Mouse (Mus musculus): ENCODE measurements around the gene Cd320. TPM values are rescaled to one million over a fixed set of nuclear protein-coding genes. Genes with fewer than 3 reads are reported as not detected.
A peak's percentile ranks its signal among the peaks of the same experiment; 100 is the strongest.
"Not testable (repeated sequence)": the region's sequence is repeated elsewhere in the genome, so short reads cannot be mapped to it uniquely, and the experiment has no call there.

Gene Cd320
- polyA plus RNA-seq, 1 experiment, result 4.4 TPM

DNA sequence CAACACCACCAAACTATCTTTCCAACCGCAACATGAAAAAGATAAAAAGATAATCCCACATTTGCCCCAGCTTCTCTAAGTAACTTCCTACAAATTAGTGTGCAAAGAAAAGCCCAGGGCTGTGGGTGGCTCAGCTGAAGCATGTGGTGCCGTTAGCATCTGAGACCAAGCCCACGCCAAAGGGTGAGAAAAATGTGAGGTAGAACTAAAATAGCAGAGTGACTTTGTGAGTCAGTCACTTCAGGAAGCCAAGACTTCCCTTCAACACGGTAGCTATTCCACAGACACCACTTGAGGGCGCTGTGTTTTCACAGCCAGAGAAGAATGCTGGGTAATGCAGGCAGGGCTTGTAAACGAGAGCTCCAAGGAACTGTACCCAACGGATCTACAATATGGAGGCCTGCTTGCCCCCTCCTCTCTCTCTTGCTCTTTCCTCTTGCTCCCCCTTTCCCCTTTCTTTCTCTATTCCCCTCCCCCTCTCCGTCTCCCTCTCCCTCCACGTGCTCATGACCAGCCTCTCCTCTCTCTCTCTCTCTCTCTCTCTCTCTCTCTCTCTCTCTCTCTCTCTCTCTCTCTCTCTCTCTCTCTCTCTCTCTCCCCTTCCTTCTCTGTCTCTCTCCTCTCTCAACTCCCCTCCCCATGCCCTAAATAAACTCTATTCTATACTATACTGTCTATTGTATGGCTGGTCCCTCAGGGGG, 22.6 kb downstream of the Cd320 start:
- TF ChIP-seq POLR2A (IDR thresholded peaks at IDR 0.05; ENCODE audit: borderline replicate concordance, low read depth, low read length), result no peak
- TF ChIP-seq CTCF (IDR thresholded peaks at IDR 0.05; ENCODE audit: low read depth, low read length), result peak; percentile 83
- Histone ChIP-seq H3K4me3 (ENCODE audit: insufficient read depth, low read length) (peak overlapping the region; percentile 26; the same call in 1 of the 2 replicates), H3K27ac (ENCODE audit: insufficient read depth, low read depth, low read length) (no peak overlapping the region)

DNA sequence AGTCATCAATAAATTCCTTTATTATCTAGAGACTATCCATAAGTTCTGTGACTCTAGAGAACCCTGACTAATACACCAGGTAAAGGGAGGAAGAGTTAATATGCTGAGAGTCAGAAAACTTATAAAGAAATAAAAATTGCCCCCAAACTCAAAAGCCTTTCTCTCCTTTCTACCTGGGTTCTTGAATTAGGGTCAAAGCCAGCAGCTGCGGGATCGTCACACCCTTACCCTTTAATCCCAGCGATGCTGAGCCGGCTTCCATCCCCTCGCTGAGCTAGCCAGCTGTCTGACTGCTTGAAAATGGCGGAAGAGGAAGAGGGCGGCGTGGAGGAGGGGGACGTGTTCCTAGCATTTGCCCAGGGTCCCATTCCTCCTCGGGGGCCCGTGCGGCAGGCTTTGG, 30.6 kb downstream of the Cd320 start, which contains the start of gene Gm7029:
Gm7029 (plus strand) TSS at position 301 of the 400 bp plus-strand sequence.
- H3K4me3 ChIP-seq (ENCODE audit: insufficient read depth, low read length); H3K4me1 ChIP-seq (ENCODE audit: control insufficient read depth, insufficient read depth, low read length); H3K27ac ChIP-seq (ENCODE audit: insufficient read depth, low read depth, low read length): not testable (repeated sequence)

More for the DNA sequence above, 22.6 kb downstream of the Cd320 start:
- peaks cover 8% of the 10 kb centered on the region for H3K4me1 ChIP-seq (ENCODE audit: control insufficient read depth, insufficient read depth, low read length)

DNA sequence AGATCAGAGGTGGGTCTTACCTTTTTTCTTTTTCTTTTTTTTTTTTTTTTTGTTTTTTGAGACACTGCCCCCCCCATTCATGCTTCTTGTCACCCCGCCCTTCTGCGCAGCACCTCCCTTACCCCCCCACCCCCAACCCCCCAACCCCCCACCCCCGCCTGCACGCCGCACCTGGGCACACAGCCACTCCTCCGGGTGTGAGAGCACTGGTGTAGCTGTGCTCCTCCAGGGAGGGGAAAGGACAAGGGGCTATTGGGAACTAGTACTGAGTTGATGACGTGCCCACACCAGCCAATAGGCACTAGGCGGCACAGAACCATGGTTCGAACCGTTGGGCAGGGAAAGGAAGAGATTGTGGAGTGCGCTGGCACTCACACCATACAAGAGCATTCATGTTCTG, 31.5 kb downstream of the Cd320 start:
- Histone ChIP-seq H3K27ac (ENCODE audit: insufficient read depth, low read depth, low read length) (no peak overlapping the region), H3K4me1 (ENCODE audit: control insufficient read depth, insufficient read depth, low read length) (no peaks in the 10 kb centered on the region), H3K4me3 (ENCODE audit: insufficient read depth, low read length) (no peak overlapping the region)
- TF ChIP-seq POLR2A (IDR thresholded peaks at IDR 0.05; ENCODE audit: borderline replicate concordance, low read depth, low read length) (no peak), CTCF (IDR thresholded peaks at IDR 0.05; ENCODE audit: low read depth, low read length) (no peak)

GRCm38 (mm10) chr17:33875797-33876196, 32.9 kb downstream of the Cd320 start:
- not testable (repeated sequence) for H3K4me3 ChIP-seq (ENCODE audit: insufficient read depth, low read length); H3K27ac ChIP-seq (ENCODE audit: insufficient read depth, low read depth, low read length); H3K4me1 ChIP-seq (ENCODE audit: control insufficient read depth, insufficient read depth, low read length)

GRCm38 (mm10) chr17:33884320-33884719, 41.4 kb downstream of the Cd320 start:
- not testable (repeated sequence) for H3K4me3 ChIP-seq (ENCODE audit: insufficient read depth, low read length); H3K27ac ChIP-seq (ENCODE audit: insufficient read depth, low read depth, low read length)
- peaks cover 11% of the 10 kb centered on the region for H3K4me1 ChIP-seq (ENCODE audit: control insufficient read depth, insufficient read depth, low read length)

- not testable (repeated sequence) for H3K27ac ChIP-seq (ENCODE audit: insufficient read depth, low read depth, low read length); H3K4me3 ChIP-seq (ENCODE audit: insufficient read depth, low read length)
- H3K4me1 ChIP-seq (ENCODE audit: control insufficient read depth, insufficient read depth, low read length), result peaks cover 11% of the 10 kb centered on the region
Measured at GRCm38 (mm10) chr17:33887802-33888201, 44.9 kb downstream of the Cd320 start.

GRCm38 (mm10) chr17:33888230-33888629, 45.3 kb downstream of the Cd320 start:
- H3K27ac ChIP-seq (ENCODE audit: insufficient read depth, low read depth, low read length); H3K4me3 ChIP-seq (ENCODE audit: insufficient read depth, low read length): not testable (repeated sequence)

DNA sequence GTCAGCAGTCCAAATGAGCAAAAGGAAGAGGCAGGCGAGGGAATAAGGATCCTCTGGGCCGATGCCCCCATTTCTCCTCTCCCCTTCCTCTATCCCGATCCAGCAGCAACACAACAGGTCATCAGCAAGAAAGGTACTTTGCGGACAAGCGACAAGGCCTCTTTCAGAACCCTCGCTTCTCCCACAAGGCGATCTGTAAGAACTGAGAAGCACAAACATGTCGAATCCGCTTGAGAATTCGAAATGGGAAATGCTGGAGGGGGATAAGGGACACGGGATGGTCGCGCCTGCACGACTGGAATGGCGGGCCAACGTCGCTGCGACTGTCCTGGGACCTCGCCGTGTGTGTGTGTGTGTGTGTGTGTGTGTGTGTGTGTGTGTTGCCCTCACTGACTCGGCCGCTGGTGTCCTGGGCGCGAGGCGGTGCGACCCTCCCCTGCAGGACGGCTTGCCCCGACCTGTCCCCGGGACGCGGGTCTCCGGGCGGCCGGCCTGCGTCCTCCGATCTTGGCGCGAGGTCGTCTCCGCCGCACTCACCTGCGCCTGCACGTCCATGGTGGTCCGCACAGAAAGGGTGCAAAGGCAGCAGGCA, 47.1 kb downstream of the Cd320 start:
- Histone ChIP-seq H3K4me1 (ENCODE audit: control insufficient read depth, insufficient read depth, low read length) (peaks cover 11% of the 10 kb centered on the region), H3K4me3 (ENCODE audit: insufficient read depth, low read length) (peak overlapping the region; percentile 74), H3K27ac (ENCODE audit: insufficient read depth, low read depth, low read length) (peak overlapping the region; percentile 52)

More at GRCm38 (mm10) chr17:33888230-33888629, 45.3 kb downstream of the Cd320 start:
- H3K4me1 ChIP-seq (ENCODE audit: control insufficient read depth, insufficient read depth, low read length), result peaks cover 11% of the 10 kb centered on the region

DNA sequence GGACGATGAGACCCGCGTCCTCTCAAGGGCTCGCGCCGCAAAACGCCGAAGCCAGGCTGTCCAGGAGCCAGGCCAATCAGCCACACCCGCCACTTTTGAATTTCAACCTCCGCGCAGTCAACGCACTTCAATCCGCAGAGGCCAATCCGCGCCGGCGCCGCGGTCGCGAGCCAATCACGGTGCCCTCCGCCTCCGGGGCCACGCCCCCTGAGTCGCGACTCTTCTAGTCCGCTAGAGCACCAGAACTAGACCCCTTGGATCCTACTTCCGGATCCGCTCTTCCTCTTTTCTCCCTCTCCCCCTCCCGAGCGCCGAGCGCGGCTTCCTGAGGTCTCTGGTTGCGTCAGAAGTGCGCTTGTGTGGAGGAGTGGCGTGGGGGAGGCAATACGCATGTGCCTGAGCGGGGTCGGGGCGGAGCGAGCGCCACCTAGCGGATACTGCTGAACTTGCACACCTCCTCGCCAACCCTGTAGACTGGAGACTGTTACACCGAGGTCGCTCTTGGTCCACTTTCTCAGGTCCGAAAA, 47.7 kb downstream of the Cd320 start, which contains the start of gene Kifc1:
Kifc1 (minus strand) TSS at position 129 of the 527 bp plus-strand sequence.
- Histone ChIP-seq H3K4me1 (ENCODE audit: control insufficient read depth, insufficient read depth, low read length) (peaks cover 11% of the 10 kb centered on the region), H3K4me3 (ENCODE audit: insufficient read depth, low read length) (peak within 1 kb of the TSS; percentile 74), H3K27ac (ENCODE audit: insufficient read depth, low read depth, low read length) (peak within 1 kb of the TSS; percentile 52)
- no peak for TF ChIP-seq POLR2A (IDR thresholded peaks at IDR 0.05; ENCODE audit: borderline replicate concordance, low read depth, low read length)
- peak; percentile 55 for TF ChIP-seq CTCF (IDR thresholded peaks at IDR 0.05; ENCODE audit: low read depth, low read length)

- H3K4me3 ChIP-seq (ENCODE audit: insufficient read depth, low read length), result no peak overlapping the region
- peaks cover 11% of the 10 kb centered on the region for H3K4me1 ChIP-seq (ENCODE audit: control insufficient read depth, insufficient read depth, low read length)
- TF ChIP-seq POLR2A (IDR thresholded peaks at IDR 0.05; ENCODE audit: borderline replicate concordance, low read depth, low read length) (no peak), CTCF (IDR thresholded peaks at IDR 0.05; ENCODE audit: low read depth, low read length) (no peak)
- no peak overlapping the region for H3K27ac ChIP-seq (ENCODE audit: insufficient read depth, low read depth, low read length)
Measured at GRCm38 (mm10) chr17:33891357-33891756, 48.5 kb downstream of the Cd320 start.

DNA sequence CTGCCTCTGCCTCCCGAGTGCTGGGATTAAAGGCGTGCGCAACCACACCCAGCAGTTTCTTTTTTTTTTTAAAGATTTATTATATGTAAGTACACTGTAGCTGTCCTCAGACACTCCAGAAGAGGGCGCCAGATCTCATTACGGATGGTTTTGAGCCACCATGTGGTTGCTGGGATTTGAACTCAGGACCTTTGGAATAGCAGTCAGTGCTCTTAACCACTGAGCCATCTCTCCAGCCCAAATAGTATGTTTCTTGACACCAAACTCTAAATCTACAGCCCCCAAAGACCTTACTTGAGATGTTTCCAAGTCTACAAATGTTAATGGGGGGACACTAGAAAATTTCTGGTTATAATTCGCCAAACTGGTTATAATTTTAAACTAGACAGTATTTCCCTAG, 49.0 kb downstream of the Cd320 start:
- not testable (repeated sequence) for H3K27ac ChIP-seq (ENCODE audit: insufficient read depth, low read depth, low read length); H3K4me3 ChIP-seq (ENCODE audit: insufficient read depth, low read length)
- peaks cover 11% of the 10 kb centered on the region for H3K4me1 ChIP-seq (ENCODE audit: control insufficient read depth, insufficient read depth, low read length)

Measured in bone marrow macrophage, adult 2 months (primary cell).